ENCODE assay signal across 10 mouse cellular contexts in genomic region chr7:16274922-16275890, GRCm38 (mm10). TPM values are rescaled to one million over a fixed set of nuclear protein-coding genes. Genes with fewer than 3 reads are reported as not detected.
DNase-seq lines count a peak whose midpoint lies in the region; ATAC-seq and TF ChIP-seq lines count a peak whose summit lies in the region.
"Had no signal": no experiment of that assay in that cellular context is flagged by ENCODE, and none has a peak within 500 bp of the region (broad histone marks: within the 10 kb centered on the region; RNA-seq: fewer than 3 reads in every experiment).

No protein-coding gene starts in this region.

- H3K27ac ChIP-seq in hindbrain, embryonic 12.5 days = 0 out of 2 replicates have a peak overlapping the region, but pooled peaks have one; percentile 94
- H3K27ac ChIP-seq in hindbrain, embryonic 14.5 days = no peak overlapping the region
- no peak overlapping the region for H3K27ac ChIP-seq in ES-E14 (ENCODE audit: insufficient read depth, low read depth, low read length, poor library complexity, severe bottlenecking)
- no peak overlapping the region for H3K27ac ChIP-seq in embryonic facial prominence, embryonic 15.5 days (replicated peaks)
- peak overlapping the region; percentile 98 for H3K27ac ChIP-seq in liver, embryonic 16.5 days (ENCODE audit: low read length)
- H3K27ac ChIP-seq: layer of hippocampus, adult 2 months had no signal

- peaks cover 28% of the 10 kb centered on the region for H3K4me1 ChIP-seq in hindbrain, embryonic 12.5 days
- peaks cover 25% of the 10 kb centered on the region for H3K4me1 ChIP-seq in hindbrain, embryonic 14.5 days (replicated peaks; ENCODE audit: control insufficient read depth, insufficient read depth, low read length)
- peaks cover 0 to 4% of the 10 kb centered on the region in 2 experiments; a peak in 1 of 4 replicates for H3K4me1 ChIP-seq in ES-E14 (ENCODE audit: control insufficient read depth in 2 of 2, insufficient read depth in 2 of 2, low read length in 2 of 2, poor library complexity in 1 of 2)
- peaks cover 34% of the 10 kb centered on the region for H3K4me1 ChIP-seq in embryonic facial prominence, embryonic 15.5 days
- H3K4me1 ChIP-seq in liver, embryonic 16.5 days (ENCODE audit: control insufficient read depth, low read depth, low read length) = peaks cover 35% of the 10 kb centered on the region

- H3K36me3 ChIP-seq in hindbrain, embryonic 12.5 days = peaks cover 44% of the 10 kb centered on the region
- peaks cover 47% of the 10 kb centered on the region for H3K36me3 ChIP-seq in hindbrain, embryonic 14.5 days (replicated peaks; ENCODE audit: control insufficient read depth, insufficient read depth)
- peaks cover 22% of the 10 kb centered on the region for H3K36me3 ChIP-seq in ES-E14 (ENCODE audit: control insufficient read depth, insufficient read depth, low read length, poor library complexity, severe bottlenecking)
- H3K36me3 ChIP-seq in embryonic facial prominence, embryonic 15.5 days = peaks cover 44% of the 10 kb centered on the region
- peaks cover 3% of the 10 kb centered on the region for H3K36me3 ChIP-seq in liver, embryonic 16.5 days (ENCODE audit: control insufficient read depth, insufficient read depth)

- no peak for DNase-seq in hindbrain, embryonic 14.5 days (ENCODE audit: low spot score)
- no peak for DNase-seq in ES-E14 (ENCODE audit: low read depth, low spot score)
- DNase-seq in urinary bladder, postnatal 4 days (ENCODE audit: low spot score in 2 of 2) = no peak
- DNase-seq in adrenal gland, postnatal 4 days (ENCODE audit: low spot score in 2 of 2) = no peak
- DNase-seq: adrenal gland, postnatal 25 days; midbrain, embryonic 14.5 days had no signal

- no peaks in the 10 kb centered on the region for H3K9me3 ChIP-seq in hindbrain, embryonic 12.5 days (replicated peaks)
- no peaks in the 10 kb centered on the region for H3K9me3 ChIP-seq in hindbrain, embryonic 14.5 days (ENCODE audit: control insufficient read depth, low read length)
- H3K9me3 ChIP-seq in ES-E14 (ENCODE audit: control insufficient read depth, insufficient read depth, low read depth, low read length) = no peaks in the 10 kb centered on the region
- no peaks in the 10 kb centered on the region for H3K9me3 ChIP-seq in embryonic facial prominence, embryonic 15.5 days (replicated peaks)
- H3K9me3 ChIP-seq in liver, embryonic 16.5 days (replicated peaks; ENCODE audit: control insufficient read depth, low read length) = no peaks in the 10 kb centered on the region

- in situ Hi-C loops in ES-E14 (cut with MboI; ENCODE audit: low sequenced_read_pairs in 2 of 2, unreplicated experiment in 2 of 2) = loop anchor here in 1 of 2 experiments (25.0 kb wide), 1 partner anchor 313 kb away; the partner anchor contains the start of gene Ehd2

- no peak overlapping the region for H3K4me3 ChIP-seq in hindbrain, embryonic 12.5 days
- H3K4me3 ChIP-seq in hindbrain, embryonic 14.5 days (replicated peaks; ENCODE audit: low read length) = no peak overlapping the region
- H3K4me3 ChIP-seq in ES-E14 (ENCODE audit: insufficient read depth in 1 of 2, low read depth in 1 of 2, low read length in 2 of 2, poor library complexity in 1 of 2, severe bottlenecking in 1 of 2) = no peak overlapping the region; a peak in 1 of 4 replicates
- no peak overlapping the region for H3K4me3 ChIP-seq in embryonic facial prominence, embryonic 15.5 days (replicated peaks)
- peak overlapping the region; percentile 82 for H3K4me3 ChIP-seq in liver, embryonic 16.5 days (ENCODE audit: low read depth, low read length)
- H3K4me3 ChIP-seq: layer of hippocampus, adult 2 months had no signal

- ATAC-seq in hindbrain, embryonic 12.5 days (ENCODE audit: low FRiP score) = no peak
- no peak for ATAC-seq in hindbrain, embryonic 14.5 days (ENCODE audit: low FRiP score)
- no peak for ATAC-seq in embryonic facial prominence, embryonic 15.5 days (ENCODE audit: insufficient number of reproducible peaks, low FRiP score, low TSS enrichment, low read depth)
- peak; percentile 9; the same call in 1 of the 2 replicates for ATAC-seq in liver, embryonic 16.5 days (ENCODE audit: low read depth)

- peak overlapping the region; percentile 93; the same call in 1 of the 2 replicates for H3K4me2 ChIP-seq in hindbrain, embryonic 12.5 days (replicated peaks)
- no peak overlapping the region for H3K4me2 ChIP-seq in hindbrain, embryonic 14.5 days (replicated peaks)
- H3K4me2 ChIP-seq in embryonic facial prominence, embryonic 15.5 days (replicated peaks) = peak overlapping the region; percentile 89
- peak overlapping the region; percentile 88 for H3K4me2 ChIP-seq in liver, embryonic 16.5 days (ENCODE audit: low read depth, low read length)

- 88% methylated on average over 10 of the region's 10 CpGs for WGBS in hindbrain, embryonic 12.5 days
- 90% methylated on average over 10 of the region's 10 CpGs for WGBS in hindbrain, embryonic 14.5 days
- WGBS in embryonic facial prominence, embryonic 15.5 days = 83% methylated on average over 10 of the region's 10 CpGs
- 34% methylated on average over 10 of the region's 10 CpGs for WGBS in liver, embryonic 16.5 days (ENCODE audit: insufficient replicate concordance)

- peaks cover 12% of the 10 kb centered on the region for H3K27me3 ChIP-seq in hindbrain, embryonic 12.5 days
- no peaks in the 10 kb centered on the region for H3K27me3 ChIP-seq in hindbrain, embryonic 14.5 days (ENCODE audit: control insufficient read depth, insufficient read depth, low read length)
- H3K27me3 ChIP-seq in embryonic facial prominence, embryonic 15.5 days = no peaks in the 10 kb centered on the region
- H3K27me3 ChIP-seq in liver, embryonic 16.5 days (ENCODE audit: control insufficient read depth, insufficient read depth, low read depth, low read length) = no peaks in the 10 kb centered on the region

- H3K9ac ChIP-seq in hindbrain, embryonic 12.5 days = no peak overlapping the region
- no peak overlapping the region for H3K9ac ChIP-seq in hindbrain, embryonic 14.5 days
- 0 out of 2 replicates have a peak overlapping the region, but pooled peaks have one; percentile 9 for H3K9ac ChIP-seq in ES-E14 (ENCODE audit: insufficient read depth, low read depth, low read length, poor library complexity, severe bottlenecking)
- no peak overlapping the region for H3K9ac ChIP-seq in embryonic facial prominence, embryonic 15.5 days
- H3K9ac ChIP-seq in liver, embryonic 16.5 days (ENCODE audit: low read depth, low read length) = peak overlapping the region; percentile 85

TF ChIP-seq in ES-E14, 5 proteins besides CTCF, POLR2A, EP300 and RAD21:
- TF ChIP-seq ZC3H11A (IDR thresholded peaks at IDR 0.05; ENCODE audit: borderline replicate concordance, low read depth, low read length) (no peak), HCFC1 (IDR thresholded peaks at IDR 0.05; ENCODE audit: borderline replicate concordance, insufficient read depth, low read length) (no peak)

RNA-seq across cellular contexts. Expression of gene Inafm1, which starts 1.8 kb away (rescaled TPM):
- 23.3 and 25.4 TPM in 2 replicates for polyA plus RNA-seq in hindbrain, embryonic 12.5 days (2016; fragmentation: Nextera tagmentation; extraction: Ambion mirVana)
- polyA plus RNA-seq in hindbrain, embryonic 14.5 days (2014; fragmentation: Nextera tagmentation; extraction: Ambion mirVana) = 51.3 and 51.6 TPM in 2 replicates
- total RNA-seq in ES-E14 (2012; rRNA removed) = 2.1 TPM in 2 replicates
- 29.6 and 32.8 TPM in 2 replicates for polyA plus RNA-seq in embryonic facial prominence, embryonic 15.5 days (2015; fragmentation: Nextera tagmentation; extraction: Ambion mirVana)
- polyA plus RNA-seq in liver, embryonic 16.5 days (2015; fragmentation: Nextera tagmentation; extraction: Ambion mirVana) = 3.5 and 4.4 TPM in 2 replicates
- 10 to 100 TPM; 35.6 to 41.5 TPM for total RNA-seq in adrenal gland, postnatal 4 days (2021)

RNA-seq across cellular contexts. Expression of gene Ccdc9, which starts 11.4 kb away (rescaled TPM):
- 43.4 and 46.7 TPM in 2 replicates for polyA plus RNA-seq in hindbrain, embryonic 12.5 days (2016; fragmentation: Nextera tagmentation; extraction: Ambion mirVana)
- polyA plus RNA-seq in hindbrain, embryonic 14.5 days (2014; fragmentation: Nextera tagmentation; extraction: Ambion mirVana) = 17.0 TPM in 2 replicates
- total RNA-seq in ES-E14 (2012; rRNA removed) = 53.9 and 70.3 TPM in 2 replicates
- polyA plus RNA-seq in embryonic facial prominence, embryonic 15.5 days (2015; fragmentation: Nextera tagmentation; extraction: Ambion mirVana) = 27.0 and 31.1 TPM in 2 replicates
- 9.0 and 10.9 TPM in 2 replicates for polyA plus RNA-seq in liver, embryonic 16.5 days (2015; fragmentation: Nextera tagmentation; extraction: Ambion mirVana)
- 100 to 1,000 TPM; 103 to 116 TPM for total RNA-seq in adrenal gland, postnatal 4 days (2021)

RNA-seq across cellular contexts. Expression of gene C5ar1, which starts 15.9 kb away (rescaled TPM):
- 0.79 and 2.0 TPM in 2 replicates for polyA plus RNA-seq in hindbrain, embryonic 12.5 days (2016; fragmentation: Nextera tagmentation; extraction: Ambion mirVana)
- 2.1 and 2.8 TPM in 2 replicates for polyA plus RNA-seq in hindbrain, embryonic 14.5 days (2014; fragmentation: Nextera tagmentation; extraction: Ambion mirVana)
- total RNA-seq in ES-E14 (2012; rRNA removed) = not detected in 2 replicates
- polyA plus RNA-seq in embryonic facial prominence, embryonic 15.5 days (2015; fragmentation: Nextera tagmentation; extraction: Ambion mirVana) = 4.4 and 4.5 TPM in 2 replicates
- 4.0 and 4.6 TPM in 2 replicates for polyA plus RNA-seq in liver, embryonic 16.5 days (2015; fragmentation: Nextera tagmentation; extraction: Ambion mirVana)
- total RNA-seq in adrenal gland, postnatal 4 days (2021) = 1 to 10 TPM; 4.8 to 6.2 TPM

RNA-seq across cellular contexts. Expression of gene C5ar2, which starts 31.3 kb away (rescaled TPM):
- polyA plus RNA-seq in hindbrain, embryonic 12.5 days (2016; fragmentation: Nextera tagmentation; extraction: Ambion mirVana) = not detected in 2 replicates
- polyA plus RNA-seq in hindbrain, embryonic 14.5 days (2014; fragmentation: Nextera tagmentation; extraction: Ambion mirVana) = 0.13 TPM in 1 of 2 replicates, not detected in the other
- total RNA-seq in ES-E14 (2012; rRNA removed) = 0.05 and 0.13 TPM in 2 replicates
- 0.04 and 0.35 TPM in 2 replicates for polyA plus RNA-seq in embryonic facial prominence, embryonic 15.5 days (2015; fragmentation: Nextera tagmentation; extraction: Ambion mirVana)
- polyA plus RNA-seq in liver, embryonic 16.5 days (2015; fragmentation: Nextera tagmentation; extraction: Ambion mirVana) = 0.98 and 1.0 TPM in 2 replicates
- under 1 TPM; 0.45 to 0.48 TPM for total RNA-seq in adrenal gland, postnatal 4 days (2021)
- polyA plus RNA-seq: midbrain, embryonic 14.5 days had no signal

RNA-seq across cellular contexts. Expression of gene Bbc3, which starts 33.0 kb away (rescaled TPM):
- polyA plus RNA-seq in hindbrain, embryonic 12.5 days (2016; fragmentation: Nextera tagmentation; extraction: Ambion mirVana) = 20.0 and 21.1 TPM in 2 replicates
- polyA plus RNA-seq in hindbrain, embryonic 14.5 days (2014; fragmentation: Nextera tagmentation; extraction: Ambion mirVana) = 20.3 and 21.0 TPM in 2 replicates
- total RNA-seq in ES-E14 (2012; rRNA removed) = 21.9 and 34.9 TPM in 2 replicates
- polyA plus RNA-seq in embryonic facial prominence, embryonic 15.5 days (2015; fragmentation: Nextera tagmentation; extraction: Ambion mirVana) = 5.1 and 7.5 TPM in 2 replicates
- 3.0 and 4.1 TPM in 2 replicates for polyA plus RNA-seq in liver, embryonic 16.5 days (2015; fragmentation: Nextera tagmentation; extraction: Ambion mirVana)
- total RNA-seq in adrenal gland, postnatal 4 days (2021) = 1 to 10 TPM; 9.6 to 9.9 TPM

Comparison
In these comparisons a context has a peak if more than half of its experiments do, and no peak if none do; other contexts are left out.
1. H3K27ac ChIP-seq: peak in hindbrain, embryonic 12.5 days (single experiment) and liver, embryonic 16.5 days (single experiment); none in hindbrain, embryonic 14.5 days (single experiment), ES-E14 (single experiment) and embryonic facial prominence, embryonic 15.5 days (single experiment).
2. H3K9ac ChIP-seq: peak in ES-E14 (single experiment) and liver, embryonic 16.5 days (single experiment); none in hindbrain, embryonic 12.5 days (single experiment), hindbrain, embryonic 14.5 days (single experiment) and embryonic facial prominence, embryonic 15.5 days (single experiment).